Mouse (Mus musculus) G1E (cell line): Measurements from ENCODE around the gene Cbln4. TPM values are rescaled to one million over a fixed set of nuclear protein-coding genes. Genes with fewer than 3 reads are reported as not detected.

Source experiments
- ATAC-seq: 2 replicates; pipeline ENCODE4 v1.8.0; 2016; ENCODE audit warnings: mild to moderate bottlenecking; ENCODE audit not compliant: insufficient number of reproducible peaks, poor library complexity, low FRiP score, severe bottlenecking; ENCODE audit errors: extremely low read depth
- DNase-seq: peaks from one replicate; pipeline ENCODE4 v3.0.0; 2012; ENCODE audit warnings: low spot score
- H3K27me3 ChIP-seq: 2 replicates; pipeline ENCODE4 v1.6.1; 2012; ENCODE audit warnings: mild to moderate bottlenecking, low read length, inconsistent platforms; ENCODE audit not compliant: insufficient read depth
- H3K36me3 ChIP-seq: replicated peaks from 2 replicates; pipeline ENCODE3; 2012; ENCODE audit warnings: mild to moderate bottlenecking, inconsistent platforms
- H3K4me1 ChIP-seq: 2 replicates; pipeline ENCODE4 v1.6.1; 2012; ENCODE audit warnings: low read depth, low read length, inconsistent platforms, mixed read lengths; ENCODE audit not compliant: insufficient read depth
- H3K4me3 ChIP-seq: 2 replicates; pipeline ENCODE4 v1.5.1; 2012; ENCODE audit warnings: low read depth, mild to moderate bottlenecking, inconsistent platforms, low read length, moderate library complexity, mixed read lengths
- H3K9me3 ChIP-seq: replicated peaks from 2 replicates; pipeline ENCODE4 v1.6.1; 2012; ENCODE audit warnings: inconsistent platforms
- CTCF ChIP-seq: IDR thresholded peaks from 2 replicates; pipeline ENCODE4 v1.5.1; 2012; ENCODE audit warnings: low read depth, low read length, inconsistent platforms, mixed read lengths
- GATA1 ChIP-seq: IDR thresholded peaks from 2 replicates; pipeline ENCODE4 v1.6.1; 2012; ENCODE audit warnings: borderline replicate concordance, low read length, inconsistent platforms, mixed read lengths
- GATA2 ChIP-seq: IDR thresholded peaks from 2 replicates; pipeline ENCODE4 v1.6.1; 2012; ENCODE audit warnings: low read depth, low read length, inconsistent platforms, borderline replicate concordance
- POLR2AphosphoS5 ChIP-seq: IDR thresholded peaks from 2 replicates; pipeline ENCODE4 v1.6.1; 2012; ENCODE audit warnings: low read depth, low read length, inconsistent platforms; ENCODE audit not compliant: insufficient replicate concordance
- TAL1 ChIP-seq: conservative IDR thresholded peaks from 2 replicates; pipeline ENCODE4 v1.6.1; 2012; ENCODE audit warnings: low read depth, low read length, inconsistent platforms, mixed read lengths
- polyA plus RNA-seq: library from polyadenylated mRNA; stranded (reverse); fragments of >175 nt; gene quantifications from 2 replicates; pipeline ENCODE4 v1.2.3, GENCODE M21; 2012
- total RNA-seq, 2 experiments: library from RNA; stranded (forward) in 1 of 2; stranded (reverse) in 1 of 2; fragments of 200-1000 nt in 1 of 2; fragments of >200 nt in 1 of 2; fragmentation: Nextera tagmentation in 1 of 2; gene quantifications; 2 replicates each; pipeline ENCODE4 v1.2.3; 2014 to 2017

Cbln4 gene
- total and polyA plus RNA-seq, 3 experiments, result 0.16 TPM; not detected in 2

GRCm38 (mm10) chr2:172046002-172046401, 2.7 kb upstream of the Cbln4 start:
- ATAC-seq, result no peak
- no peaks in the 10 kb centered on the region for H3K36me3 ChIP-seq
- no peak for DNase-seq
- TF ChIP-seq GATA2, result no peak
- TF ChIP-seq TAL1, result no peak
- no peak for TF ChIP-seq CTCF
- H3K9me3 ChIP-seq, result peaks cover 75% of the 10 kb centered on the region
- no peak overlapping the region; the same call in 1 of the 2 replicates for H3K4me3 ChIP-seq
- peaks cover 3% of the 10 kb centered on the region; the same call in 1 of the 2 replicates for H3K27me3 ChIP-seq
- no peaks in the 10 kb centered on the region for H3K4me1 ChIP-seq

- no peak for DNase-seq
- Histone ChIP-seq H3K4me1 (no peaks in the 10 kb centered on the region), H3K36me3 (no peaks in the 10 kb centered on the region), H3K27me3 (peaks cover 3% of the 10 kb centered on the region; the same call in 1 of the 2 replicates), H3K9me3 (peaks cover 80% of the 10 kb centered on the region), H3K4me3 (peak overlapping the region; percentile 33; the same call in 1 of the 2 replicates)
- TF ChIP-seq GATA1 (no peak), TAL1 (no peak), GATA2 (no peak)
- ATAC-seq, result no peak
Measured at GRCm38 (mm10) chr2:172042607-172043234, 545 bp downstream of the Cbln4 start.

DNA sequence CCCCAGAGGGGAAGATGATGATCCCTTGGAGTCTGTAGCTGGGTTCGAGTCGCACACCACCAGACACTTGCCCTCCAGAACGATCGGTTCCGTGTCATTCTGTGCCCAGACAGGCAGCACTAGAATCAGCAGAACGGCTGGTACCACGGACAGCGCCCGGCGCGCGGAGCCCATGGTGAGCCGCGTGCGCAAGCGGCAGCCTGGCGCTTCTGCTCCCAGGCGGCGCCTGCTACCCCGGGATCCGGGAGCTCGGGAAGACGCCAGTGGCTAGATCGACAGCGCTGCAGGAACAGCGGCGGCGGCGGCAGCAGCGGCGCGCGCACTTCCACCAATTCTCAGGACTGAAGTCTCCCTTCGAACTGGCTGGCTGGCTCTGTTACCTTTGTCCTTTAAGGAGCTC, 1.1 kb downstream of the Cbln4 start:
- no peak for TF ChIP-seq CTCF
- no peak for TF ChIP-seq GATA1
- no peak for TF ChIP-seq POLR2AphosphoS5
- TF ChIP-seq GATA2, result no peak
- no peak for TF ChIP-seq TAL1
- peaks cover 74% of the 10 kb centered on the region for H3K9me3 ChIP-seq
- no peaks in the 10 kb centered on the region for H3K36me3 ChIP-seq
- peaks cover 3% of the 10 kb centered on the region; the same call in 1 of the 2 replicates for H3K27me3 ChIP-seq
- DNase-seq (no peak), ATAC-seq (no peak)
- no peaks in the 10 kb centered on the region for H3K4me1 ChIP-seq
- H3K4me3 ChIP-seq, result peak overlapping the region; percentile 15; the same call in 1 of the 2 replicates

DNA sequence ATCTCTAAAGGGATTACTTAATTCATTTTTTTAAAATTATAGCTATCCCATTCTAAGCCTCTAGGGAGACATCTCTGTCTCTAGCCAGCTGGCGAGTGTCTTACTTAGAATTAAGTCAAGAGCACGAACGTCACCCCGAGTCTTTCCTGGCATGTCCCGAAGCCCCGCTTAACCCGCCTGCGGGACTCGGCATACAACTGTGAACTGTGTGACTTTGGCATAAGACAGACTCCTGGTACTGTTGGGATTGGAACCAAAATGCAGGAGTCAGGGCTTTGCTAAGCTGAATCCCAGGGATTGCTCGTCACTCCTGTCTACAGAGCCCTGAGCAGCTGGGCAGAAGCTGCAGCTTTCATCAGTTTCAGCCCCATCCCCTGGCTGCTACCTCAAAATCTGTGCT, 2.4 kb downstream of the Cbln4 start:
- ATAC-seq (no peak), DNase-seq (no peak)
- Histone ChIP-seq H3K4me1 (no peaks in the 10 kb centered on the region), H3K27me3 (peaks cover 3% of the 10 kb centered on the region; the same call in 1 of the 2 replicates), H3K36me3 (no peaks in the 10 kb centered on the region), H3K9me3 (peaks cover 64% of the 10 kb centered on the region), H3K4me3 (no peak overlapping the region)
- no peak for TF ChIP-seq CTCF
- no peak for TF ChIP-seq TAL1

GRCm38 (mm10) chr2:172039601-172040000, 3.7 kb downstream of the Cbln4 start:
- Histone ChIP-seq H3K4me1 (no peaks in the 10 kb centered on the region), H3K36me3 (no peaks in the 10 kb centered on the region), H3K9me3 (peaks cover 62% of the 10 kb centered on the region), H3K4me3 (no peak overlapping the region), H3K27me3 (peaks cover 3% of the 10 kb centered on the region; the same call in 1 of the 2 replicates)
- no peak for DNase-seq
- no peak for ATAC-seq
- TF ChIP-seq GATA1, result no peak
- no peak for TF ChIP-seq TAL1
- TF ChIP-seq GATA2, result no peak
- TF ChIP-seq POLR2AphosphoS5, result no peak
- no peak for TF ChIP-seq CTCF

- DNase-seq (no peak), ATAC-seq (no peak)
- Histone ChIP-seq H3K4me1 (no peaks in the 10 kb centered on the region), H3K27me3 (no peaks in the 10 kb centered on the region), H3K36me3 (no peaks in the 10 kb centered on the region), H3K4me3 (no peak overlapping the region), H3K9me3 (peaks cover 51% of the 10 kb centered on the region)
- no peak for TF ChIP-seq TAL1
- no peak for TF ChIP-seq GATA2
- TF ChIP-seq CTCF, result no peak
- no peak for TF ChIP-seq POLR2AphosphoS5
- TF ChIP-seq GATA1, result no peak
Measured at GRCm38 (mm10) chr2:172034281-172034680, 9.0 kb downstream of the Cbln4 start.
